Mouse (Mus musculus) lung, adult 2 months (tissue): ENCODE data around the gene Fndc3a.

Experiments used
- CTCF ChIP-seq: fragments of 200-500 bp; IDR thresholded peaks from 2 replicates; pipeline ENCODE4 v1.5.1; 2011; ENCODE audit warnings: mild to moderate bottlenecking, low read length, control low read depth; ENCODE audit not compliant: insufficient read depth
- POLR2A ChIP-seq: fragments of 200-500 bp; IDR thresholded peaks from 2 replicates; pipeline ENCODE4 v1.6.1; 2011; ENCODE audit warnings: low read depth, mild to moderate bottlenecking, control low read depth, low read length, borderline replicate concordance; ENCODE audit errors: extremely low read depth

DNA sequence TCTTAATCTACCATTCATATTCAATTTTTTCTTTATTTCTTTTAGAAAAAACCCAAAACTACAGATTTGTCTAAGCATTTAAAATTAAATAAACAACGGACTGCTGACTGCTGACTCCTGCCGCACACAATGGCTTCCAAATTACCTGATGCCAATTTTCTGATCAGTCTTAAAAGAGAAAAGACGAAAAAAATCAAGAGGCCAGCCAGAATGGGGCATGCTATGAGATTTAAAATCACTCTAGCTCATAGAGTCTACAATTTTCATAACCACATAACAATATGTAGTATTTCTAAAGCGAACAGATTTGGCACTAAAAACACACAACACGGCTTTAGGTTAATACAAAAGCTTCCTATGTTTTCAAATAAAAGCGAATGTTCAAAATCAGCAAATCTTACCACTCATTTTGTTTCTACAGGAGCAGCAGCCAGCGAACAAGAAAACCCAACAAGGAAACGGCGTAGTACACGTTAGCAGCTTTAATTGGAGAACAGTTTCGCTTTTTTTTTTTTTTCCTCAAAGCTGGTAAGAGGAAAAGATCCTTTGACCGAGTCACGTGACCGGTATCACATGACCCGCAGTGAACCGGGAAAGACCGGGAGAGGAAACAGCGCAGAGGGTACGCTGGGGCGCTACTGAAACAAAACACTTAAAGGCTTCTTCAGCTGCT lies 107.1 kb downstream of the Fndc3a start:
- no peak for TF ChIP-seq CTCF
- TF ChIP-seq POLR2A, result peak; percentile 85; the same call in 1 of the 2 replicates
